Mouse (Mus musculus): ENCODE results near the gene Zdhhc18. TPM values are rescaled to one million over a fixed set of nuclear protein-coding genes. Genes with fewer than 3 reads are reported as not detected.

The Zdhhc18 gene
- polyA plus RNA-seq, 1 experiment from 2014 or later: 5.8 TPM

- ATAC-seq (peak; percentile 20; the same call in 1 of the 2 replicates), DNase-seq (ENCODE audit: low spot score) (no peak)
- H3K27me3 ChIP-seq (replicated peaks; ENCODE audit: insufficient read depth, low read length): no peaks in the 10 kb centered on the region
- peaks cover 20% of the 10 kb centered on the region; the same call in 1 of the 2 replicates for H3K36me3 ChIP-seq (ENCODE audit: insufficient read depth, low read length)
- WGBS: 60% methylated on average over 6 of the region's 6 CpGs
- no peak for TF ChIP-seq CTCF (IDR thresholded peaks at IDR 0.05)
- TF ChIP-seq EP300 (IDR thresholded peaks at IDR 0.05): no peak
- H3K27ac ChIP-seq (ENCODE audit: low read length): peak overlapping the region; percentile 67
- peak overlapping the region; percentile 80 for H3K9ac ChIP-seq (replicated peaks; ENCODE audit: low read depth)
- H3K4me3 ChIP-seq (ENCODE audit: low read depth, low read length): peak overlapping the region; percentile 80
- no peaks in the 10 kb centered on the region; the same call in 1 of the 2 replicates for H3K4me1 ChIP-seq (ENCODE audit: insufficient read depth, low read depth, low read length)
- no peaks in the 10 kb centered on the region for H3K9me3 ChIP-seq (ENCODE audit: low read length)
- H3K4me2 ChIP-seq (replicated peaks; ENCODE audit: low read depth, low read length): peak overlapping the region; percentile 100
Observed at GRCm38 (mm10) chr4:133583690-133584058, 66.3 kb downstream of the Zdhhc18 start.

GRCm38 (mm10) chr4:133577983-133578382 lies 72.0 kb downstream of the Zdhhc18 start:
- no peaks in the 10 kb centered on the region for H3K27me3 ChIP-seq (replicated peaks; ENCODE audit: insufficient read depth, low read length)
- no peak overlapping the region for H3K4me2 ChIP-seq (replicated peaks; ENCODE audit: low read depth, low read length)

DNA sequence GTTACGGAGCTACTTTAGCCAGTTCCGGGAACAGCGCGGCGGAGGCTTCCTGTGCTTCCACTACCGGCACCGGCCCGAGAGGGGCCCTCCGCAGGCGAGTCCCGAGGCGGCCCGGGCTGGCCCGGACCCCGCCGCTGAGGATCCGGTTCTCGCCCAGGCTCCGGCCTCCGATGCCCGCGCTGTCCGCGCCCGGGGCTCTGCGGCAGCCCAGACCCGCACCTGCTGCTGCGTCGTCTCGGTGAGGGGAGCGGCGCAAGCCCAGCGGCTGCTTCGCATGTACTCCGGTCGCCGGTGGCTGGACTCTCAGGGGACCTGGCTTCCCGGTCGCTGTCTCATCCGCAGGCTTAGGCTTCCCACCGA lies 75.1 kb downstream of the Zdhhc18 start:
- Histone ChIP-seq H3K27ac (ENCODE audit: low read length) (peak overlapping the region; percentile 62), H3K36me3 (ENCODE audit: insufficient read depth, low read length) (0 out of 2 replicates have a peak, but pooled peaks cover 4% of the 10 kb centered on the region), H3K9ac (replicated peaks; ENCODE audit: low read depth) (peak overlapping the region; percentile 88), H3K9me3 (ENCODE audit: low read length) (no peaks in the 10 kb centered on the region), H3K4me1 (ENCODE audit: insufficient read depth, low read depth, low read length) (peaks cover 7% of the 10 kb centered on the region; the same call in 1 of the 2 replicates), H3K4me3 (ENCODE audit: low read depth, low read length) (peak overlapping the region; percentile 89), H3K27me3 (replicated peaks; ENCODE audit: insufficient read depth, low read length) (no peaks in the 10 kb centered on the region), H3K4me2 (replicated peaks; ENCODE audit: low read depth, low read length) (peak overlapping the region; percentile 94)
- ATAC-seq (peak; percentile 65), DNase-seq (ENCODE audit: low spot score) (no peak)
- TF ChIP-seq EP300 (IDR thresholded peaks at IDR 0.05) (no peak), CTCF (IDR thresholded peaks at IDR 0.05) (no peak)
- 1% methylated on average over 41 of the region's 41 CpGs for WGBS

More at GRCm38 (mm10) chr4:133577983-133578382, 72.0 kb downstream of the Zdhhc18 start:
- no peak for TF ChIP-seq CTCF (IDR thresholded peaks at IDR 0.05)
- TF ChIP-seq EP300 (IDR thresholded peaks at IDR 0.05): no peak
- no peak for DNase-seq (ENCODE audit: low spot score)
- H3K36me3 ChIP-seq (ENCODE audit: insufficient read depth, low read length): peaks cover 9% of the 10 kb centered on the region; the same call in 1 of the 2 replicates
- no peak for ATAC-seq
- peaks cover 7% of the 10 kb centered on the region; the same call in 1 of the 2 replicates for H3K4me1 ChIP-seq (ENCODE audit: insufficient read depth, low read depth, low read length)
- H3K9ac ChIP-seq (replicated peaks; ENCODE audit: low read depth): no peak overlapping the region
- 74% methylated on average over 12 of the region's 12 CpGs for WGBS
- no peak overlapping the region for H3K27ac ChIP-seq (ENCODE audit: low read length)
- H3K4me3 ChIP-seq (ENCODE audit: low read depth, low read length): no peak overlapping the region
- H3K9me3 ChIP-seq (ENCODE audit: low read length): no peaks in the 10 kb centered on the region

DNA sequence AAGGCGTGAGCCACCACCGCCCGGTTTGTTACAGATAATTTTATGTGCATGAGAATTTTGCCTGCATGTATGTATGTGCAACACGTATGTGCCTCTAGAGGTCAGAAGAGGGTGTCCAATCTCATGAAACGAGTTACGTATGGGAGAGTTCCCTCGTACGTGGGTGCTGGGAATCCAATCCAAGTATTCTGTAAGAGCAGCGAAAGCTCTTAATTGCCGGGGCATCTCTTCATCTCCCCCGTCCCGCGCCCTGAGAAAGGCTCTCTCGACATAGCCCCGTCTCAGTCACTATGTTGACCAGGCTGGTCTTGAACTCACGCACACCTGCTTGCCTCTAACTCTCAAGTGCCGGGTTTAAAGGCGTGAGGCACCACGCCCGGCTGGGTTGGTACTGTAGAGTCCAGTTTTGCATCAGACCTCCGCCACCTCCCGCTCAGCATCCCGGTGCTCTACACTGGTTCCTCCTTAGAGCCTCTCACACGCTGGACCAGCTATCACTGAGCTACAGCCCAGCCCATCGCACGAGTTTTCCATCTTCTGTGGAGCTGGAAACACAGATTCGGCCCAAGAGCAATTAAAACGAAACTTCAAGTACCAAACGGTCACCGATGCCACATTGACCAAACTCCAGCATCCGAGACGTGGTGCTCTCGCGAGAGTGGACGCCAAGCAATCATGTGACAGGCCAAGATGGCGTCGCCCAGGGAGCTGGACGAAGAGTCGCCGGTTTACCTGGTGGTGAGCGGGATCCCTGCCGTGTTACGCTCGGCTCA lies 75.7 kb downstream of the Zdhhc18 start, which contains the start of gene Gpatch3:
Gene Gpatch3 (plus strand): TSS at position 676 of the 773 bp plus-strand sequence.
- peak within 1 kb of the TSS; percentile 89 for H3K4me3 ChIP-seq (ENCODE audit: low read depth, low read length)
- ATAC-seq: peak; percentile 96
- H3K9ac ChIP-seq (replicated peaks; ENCODE audit: low read depth): peak within 1 kb of the TSS; percentile 88
- no peaks in the 10 kb centered on the region for H3K9me3 ChIP-seq (ENCODE audit: low read length)
- no peaks in the 10 kb centered on the region for H3K36me3 ChIP-seq (ENCODE audit: insufficient read depth, low read length)
- peak within 1 kb of the TSS; percentile 66 for H3K27ac ChIP-seq (ENCODE audit: low read length)
- 5% methylated on average over 44 of the region's 44 CpGs for WGBS
- H3K27me3 ChIP-seq (replicated peaks; ENCODE audit: insufficient read depth, low read length): no peaks in the 10 kb centered on the region
- TF ChIP-seq CTCF (IDR thresholded peaks at IDR 0.05) (peak; percentile 42), EP300 (IDR thresholded peaks at IDR 0.05) (0 out of 2 replicates have a peak, but pooled peaks have one; percentile 56)
- peaks cover 7% of the 10 kb centered on the region; the same call in 1 of the 2 replicates for H3K4me1 ChIP-seq (ENCODE audit: insufficient read depth, low read depth, low read length)
- H3K4me2 ChIP-seq (replicated peaks; ENCODE audit: low read depth, low read length): peak within 1 kb of the TSS; percentile 94
- DNase-seq (ENCODE audit: low spot score): peak; percentile 96

GRCm38 (mm10) chr4:133570066-133570466 lies 79.9 kb downstream of the Zdhhc18 start:
- Histone ChIP-seq H3K4me2 (replicated peaks; ENCODE audit: low read depth, low read length) (no peak overlapping the region), H3K27me3 (replicated peaks; ENCODE audit: insufficient read depth, low read length) (no peaks in the 10 kb centered on the region), H3K36me3 (ENCODE audit: insufficient read depth, low read length) (no peaks in the 10 kb centered on the region), H3K4me3 (ENCODE audit: low read depth, low read length) (no peak overlapping the region), H3K9ac (replicated peaks; ENCODE audit: low read depth) (no peak overlapping the region), H3K4me1 (ENCODE audit: insufficient read depth, low read depth, low read length) (peaks cover 3% of the 10 kb centered on the region; the same call in 1 of the 2 replicates), H3K9me3 (ENCODE audit: low read length) (no peaks in the 10 kb centered on the region), H3K27ac (ENCODE audit: low read length) (no peak overlapping the region)
- TF ChIP-seq CTCF (IDR thresholded peaks at IDR 0.05): no peak
- no peak for TF ChIP-seq EP300 (IDR thresholded peaks at IDR 0.05)
- ATAC-seq (no peak), DNase-seq (ENCODE audit: low spot score) (peak; percentile 61)
- WGBS: 39% methylated on average over 10 of the region's 10 CpGs

GRCm38 (mm10) chr4:133569291-133570065 lies 80.5 kb downstream of the Zdhhc18 start:
- Histone ChIP-seq H3K27ac (ENCODE audit: low read length) (no peak overlapping the region), H3K4me2 (replicated peaks; ENCODE audit: low read depth, low read length) (no peak overlapping the region), H3K36me3 (ENCODE audit: insufficient read depth, low read length) (no peaks in the 10 kb centered on the region), H3K4me1 (ENCODE audit: insufficient read depth, low read depth, low read length) (no peaks in the 10 kb centered on the region; the same call in 1 of the 2 replicates), H3K27me3 (replicated peaks; ENCODE audit: insufficient read depth, low read length) (no peaks in the 10 kb centered on the region), H3K9me3 (ENCODE audit: low read length) (no peaks in the 10 kb centered on the region), H3K4me3 (ENCODE audit: low read depth, low read length) (no peak overlapping the region), H3K9ac (replicated peaks; ENCODE audit: low read depth) (no peak overlapping the region)
- no peak for ATAC-seq
- TF ChIP-seq EP300 (IDR thresholded peaks at IDR 0.05): no peak
- TF ChIP-seq CTCF (IDR thresholded peaks at IDR 0.05): no peak
- 82% methylated on average over 10 of the region's 10 CpGs for WGBS
- no peak for DNase-seq (ENCODE audit: low spot score)
